Mouse (Mus musculus): Measurements from ENCODE around the gene Fhl4.

GRCm38 (mm10) chr10:85141465-85141864 lies 39.2 kb upstream of the Fhl4 start:
- TF ChIP-seq TAL1 (IDR thresholded peaks at IDR 0.05; ENCODE audit: low read length) (no peak), GATA1 (IDR thresholded peaks at IDR 0.05; ENCODE audit: low read length) (no peak)
